Mouse (Mus musculus) heart, adult 8-10 months (tissue): ENCODE results near the gene Clec4f. TPM values are rescaled to one million over a fixed set of nuclear protein-coding genes. Genes with fewer than 3 reads are reported as not detected.
"Not testable (repeated sequence)": the region's sequence is repeated elsewhere in the genome, so short reads cannot be mapped to it uniquely, and the experiment has no call there.

Experiments
- DNase-seq: peaks from one replicate; pipeline ENCODE4 v3.0.0; 2022; ENCODE audit warnings: low spot score
- total RNA-seq, 4 experiments: library from RNA; stranded (reverse); gene quantifications; 2 replicates each; pipeline ENCODE4 v1.2.4; 2022

The Clec4f gene
- total RNA-seq, 4 experiments from 2014 or later = 0.25 to 0.57 (median 0.47) TPM

- not testable (repeated sequence) for DNase-seq
Measured at GRCm38 (mm10) chr6:83634106-83634505, 21.9 kb downstream of the Clec4f start.

DNA sequence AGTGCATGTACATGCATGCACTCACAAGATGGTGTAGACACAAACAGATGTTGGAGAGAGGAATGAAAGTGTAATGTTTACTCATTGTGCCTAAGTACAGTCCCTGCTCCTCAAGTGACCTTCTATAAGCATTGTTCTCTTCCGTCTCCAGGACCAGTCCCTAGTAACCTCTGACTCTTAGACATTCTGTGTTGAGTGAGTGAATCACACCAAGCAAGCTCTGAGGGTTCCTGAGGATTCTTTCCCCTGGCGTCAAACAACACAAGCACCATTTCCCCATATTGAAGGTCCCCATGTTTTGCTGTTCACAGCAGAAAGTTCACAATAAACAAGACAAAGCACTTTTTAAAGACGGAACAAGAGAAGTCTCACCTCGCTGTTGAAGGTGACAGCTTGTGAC lies 24.2 kb downstream of the Clec4f start:
- no peak for DNase-seq

DNA sequence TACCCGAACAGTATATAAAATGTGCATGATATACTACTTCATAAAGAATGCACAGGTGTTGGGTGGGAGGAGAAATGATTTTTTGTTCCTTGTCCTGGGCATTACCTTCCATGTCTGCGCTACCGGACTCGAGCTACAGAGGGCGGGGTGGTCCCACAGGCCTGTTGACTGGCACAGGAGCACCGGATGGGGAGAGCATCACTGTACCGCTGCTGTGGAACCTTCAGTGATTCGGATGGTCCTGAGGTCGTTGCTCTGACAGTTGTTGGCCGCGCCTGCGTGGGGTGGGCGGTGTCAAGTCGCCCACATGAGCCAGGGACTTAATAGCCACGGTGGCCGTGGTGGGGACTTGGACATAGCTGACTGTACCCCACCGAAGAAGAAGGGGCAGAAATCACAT lies 29.2 kb downstream of the Clec4f start:
- DNase-seq = no peak

DNA sequence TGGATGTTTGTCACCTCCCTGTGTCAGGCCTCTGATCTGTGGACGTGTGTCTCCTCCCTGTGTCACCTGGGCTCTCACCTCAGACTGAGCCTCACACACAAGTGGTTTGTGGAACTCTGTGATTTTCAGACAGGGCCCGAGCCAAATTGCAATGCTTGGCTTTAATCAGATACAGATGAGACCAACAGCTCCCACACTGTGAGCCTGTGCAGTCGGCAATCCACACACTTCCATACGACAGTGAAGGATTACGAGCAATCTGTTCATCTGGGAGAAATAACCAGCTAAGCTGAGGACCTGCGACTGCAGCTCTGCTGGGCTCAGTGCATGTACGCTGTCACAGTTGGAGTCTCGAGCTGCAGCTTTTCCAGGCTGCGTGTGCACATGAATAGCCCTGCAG lies 36.0 kb downstream of the Clec4f start:
- DNase-seq = no peak

DNA sequence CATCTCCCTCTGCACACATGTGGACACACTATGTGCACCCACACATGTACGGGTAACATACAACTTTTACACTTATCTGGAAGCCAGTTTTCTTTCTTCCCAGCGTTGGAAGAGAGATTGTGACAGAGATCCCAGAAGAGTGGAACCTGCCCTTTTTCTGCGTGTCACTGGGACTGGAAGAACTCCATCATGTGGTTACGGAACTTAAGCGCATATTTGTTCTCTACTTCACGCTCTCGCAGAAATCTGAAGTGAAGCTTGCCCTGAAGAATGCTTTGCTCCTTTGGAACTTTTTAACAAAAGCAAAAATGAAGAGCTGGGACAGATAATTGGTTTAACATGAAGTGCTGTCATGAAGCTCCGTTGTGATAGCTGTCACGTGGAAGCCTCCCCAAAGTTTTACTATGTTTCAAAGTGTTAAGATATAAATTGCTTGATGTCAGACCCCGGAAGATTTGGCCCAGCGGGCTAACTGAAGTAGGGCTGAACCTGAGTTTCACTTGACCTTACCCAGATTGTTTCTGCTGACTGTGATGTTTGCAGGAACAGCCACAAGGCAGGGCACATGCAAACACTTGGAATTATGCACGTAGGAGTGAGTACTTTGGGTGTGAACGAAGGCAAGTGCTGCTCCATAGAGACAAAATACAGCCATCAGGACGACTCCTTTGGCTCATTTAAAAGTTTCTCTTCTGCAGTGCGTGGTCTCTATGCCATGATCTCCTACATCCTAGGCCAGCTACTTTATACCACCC lies 38.2 kb downstream of the Clec4f start:
- no peak for DNase-seq

DNA sequence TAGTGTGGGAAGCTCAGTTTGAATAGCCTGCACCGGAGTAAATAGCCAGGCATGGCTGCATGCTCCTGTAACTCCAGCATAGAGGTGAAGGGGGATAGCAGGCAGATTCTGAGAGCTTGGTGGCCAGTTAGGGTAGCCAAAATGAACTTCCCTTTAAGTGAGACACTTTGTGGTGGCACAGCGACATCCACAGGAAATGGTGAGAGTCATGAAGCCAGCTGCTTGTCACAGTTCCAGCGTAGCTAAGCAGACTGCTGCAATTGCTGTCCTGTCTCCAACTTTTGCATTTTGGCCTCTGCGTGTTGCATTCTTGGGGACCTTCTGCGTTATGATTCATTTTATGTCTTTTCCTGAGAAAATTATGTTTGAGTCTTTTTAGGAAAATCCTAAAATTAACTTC lies 39.5 kb downstream of the Clec4f start:
- peak; percentile 72 for DNase-seq

DNA sequence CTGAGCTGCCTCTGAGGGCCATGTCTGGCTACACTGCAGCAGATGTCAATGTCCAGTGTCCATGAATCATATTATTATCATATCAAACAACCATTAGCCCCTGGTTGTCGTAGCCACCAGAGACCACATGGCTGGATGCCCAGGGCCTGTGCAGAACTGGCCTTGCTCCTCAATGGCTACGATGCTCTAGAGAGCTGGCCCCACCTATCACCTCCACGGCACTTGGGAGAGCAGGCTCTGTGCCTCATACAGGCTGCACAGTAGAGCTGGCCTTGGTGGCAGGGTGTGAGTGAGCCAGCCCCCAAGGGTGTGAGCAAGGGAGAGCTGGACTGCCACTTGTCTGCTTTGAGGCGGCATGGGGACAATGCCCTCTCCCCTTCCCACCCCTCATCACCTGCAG lies 41.5 kb downstream of the Clec4f start:
- DNase-seq = no peak

GRCm38 (mm10) chr6:83612976-83613375 lies 43.0 kb downstream of the Clec4f start:
- DNase-seq = peak; percentile 53

DNA sequence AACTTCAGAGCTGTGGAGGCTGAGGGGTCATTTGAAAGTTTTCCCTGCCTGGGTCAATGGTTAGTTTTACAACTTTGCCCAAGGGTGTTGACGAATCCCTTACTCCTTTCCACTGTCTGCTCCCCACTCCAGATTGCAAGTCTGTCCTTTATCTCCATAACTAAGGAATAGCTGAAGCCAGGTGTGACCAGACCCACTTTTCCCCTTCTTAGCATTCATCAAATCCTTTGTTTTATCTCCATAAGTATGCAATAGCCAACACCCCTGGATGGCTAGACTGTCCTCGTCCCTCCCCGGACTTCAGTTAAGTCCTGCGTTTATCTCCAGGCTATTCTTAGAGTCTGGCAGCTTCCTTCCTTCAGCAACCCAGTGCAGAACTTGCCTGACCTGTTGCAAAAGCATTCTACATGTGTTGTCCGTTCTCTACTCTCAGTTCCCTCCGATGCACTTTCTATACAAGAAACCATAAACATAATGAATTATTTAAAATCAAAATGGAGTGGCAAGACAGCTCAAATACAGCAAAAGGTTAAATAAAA lies 56.3 kb downstream of the Clec4f start:
- DNase-seq = peak; percentile 47

- DNase-seq = no peak
Measured at GRCm38 (mm10) chr6:83599060-83599550, 56.9 kb downstream of the Clec4f start.

- DNase-seq = peak; percentile 36
Measured at GRCm38 (mm10) chr6:83598646-83599045, 57.3 kb downstream of the Clec4f start.

DNA sequence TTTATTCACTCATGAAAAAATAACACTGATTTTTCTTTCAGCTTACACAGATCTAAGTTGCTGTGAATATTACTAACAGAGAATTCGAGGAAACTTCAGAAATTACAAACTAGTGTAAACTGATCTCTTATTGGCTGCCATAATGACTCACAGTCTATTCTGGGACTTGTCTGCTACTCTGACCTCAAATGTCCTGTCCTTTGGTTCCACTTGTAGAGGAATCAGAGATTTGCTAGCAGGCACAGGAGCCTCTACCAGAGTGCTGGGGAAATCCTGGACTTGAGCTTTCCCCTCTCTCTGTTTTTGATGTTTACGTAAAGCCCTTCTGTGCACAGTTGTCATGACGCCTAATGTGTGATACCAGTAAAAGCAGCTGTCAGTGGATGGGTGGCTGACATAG lies 58.0 kb downstream of the Clec4f start:
- DNase-seq = peak; percentile 33

GRCm38 (mm10) chr6:83595035-83595434 lies 61.0 kb downstream of the Clec4f start:
- DNase-seq = no peak

Other genes starting within 250 kb of the Clec4f start
- 10 to 100 TPM; 15.5 to 19.8 (median 17.2) TPM for gene Tet3, start 197.1 kb downstream of the Clec4f start, total RNA-seq
- gene Dguok, start 149.2 kb downstream of the Clec4f start, total RNA-seq = 10 to 100 TPM; 32.7 to 37.1 (median 34.4) TPM
- 1 to 10 TPM in 2 of 4 experiments, under 1 TPM in 2; 0.33 to 1.6 (median 0.89) TPM for gene Actg2, start 119.9 kb downstream of the Clec4f start, total RNA-seq
- gene Stambp, start 83.5 kb downstream of the Clec4f start, total RNA-seq = 10 to 100 TPM; 11.4 to 14.9 (median 12.9) TPM
- 1 to 10 TPM in 1 of 4 experiments, under 1 TPM in 3; 0.46 to 1.1 (median 0.75) TPM for gene Cd207, start 21.7 kb upstream of the Clec4f start, total RNA-seq
- gene Vax2, start 55.1 kb upstream of the Clec4f start, total RNA-seq = not detected
- under 1 TPM in 1 of 4 experiments, not detected in 3; 0.17 TPM for gene Atp6v1b1, start 86.8 kb upstream of the Clec4f start, total RNA-seq
- gene Ankrd53, start 106.5 kb upstream of the Clec4f start, total RNA-seq = under 1 TPM in 1 of 4 experiments, not detected in 3; 0.22 TPM
- gene Tex261, start 119.6 kb upstream of the Clec4f start, total RNA-seq = 100 to 1,000 TPM in 2 of 4 experiments, 10 to 100 TPM in 2; 91.3 to 107 (median 97.8) TPM
- gene Nagk, start 138.8 kb upstream of the Clec4f start, total RNA-seq = 10 to 100 TPM; 19.9 to 25.3 (median 22.7) TPM
- gene Paip2b, start 175.6 kb upstream of the Clec4f start, total RNA-seq = 10 to 100 TPM; 42.5 to 48.7 (median 46.1) TPM
- 10 to 100 TPM; 36.1 to 66.2 (median 52.6) TPM for gene Zfp638, start 210.9 kb upstream of the Clec4f start, total RNA-seq